Mouse (Mus musculus) MEL (cell line): ENCODE measurements around the gene Pdgfa. TPM values are rescaled to one million over a fixed set of nuclear protein-coding genes. Genes with fewer than 3 reads are reported as not detected.

ENCODE experiments used
- DNase-seq: peaks from one replicate; pipeline ENCODE4 v3.0.0; 2011; ENCODE audit warnings: low read depth, low spot score
- H3K27ac ChIP-seq: 2 replicates; pipeline ENCODE4 v1.5.1; 2012; ENCODE audit warnings: low read depth, mild to moderate bottlenecking, control low read depth, low read length, moderate library complexity; ENCODE audit not compliant: control insufficient read depth
- H3K27me3 ChIP-seq, 2 experiments: fragments of 150-350 bp in 1 of 2; sonication (generic) in 1 of 2; 2 replicates each; pipeline ENCODE4 v1.6.1; 2012; ENCODE audit warnings: low read length in 2 of 2, mild to moderate bottlenecking in 2 of 2, improper control_type of control experiment in 1 of 2, moderate library complexity in 1 of 2; ENCODE audit not compliant: insufficient read depth in 2 of 2, control insufficient read depth in 1 of 2
- H3K36me3 ChIP-seq, 2 experiments: 2 replicates each; pipeline ENCODE4 v1.6.1; 2012 to 2014; ENCODE audit warnings: low read length in 2 of 2, improper control_type of control experiment in 1 of 2, inconsistent platforms in 1 of 2, mild to moderate bottlenecking in 1 of 2; ENCODE audit not compliant: insufficient read depth in 2 of 2, control insufficient read depth in 1 of 2
- H3K4me1 ChIP-seq, 2 experiments: fragments of 150-350 bp in 1 of 2; sonication (generic) in 1 of 2; 2 replicates each; pipeline ENCODE4 v1.6.1; 2012; ENCODE audit warnings: low read length in 2 of 2, improper control_type of control experiment in 1 of 2, mild to moderate bottlenecking in 1 of 2; ENCODE audit not compliant: insufficient read depth in 2 of 2, control insufficient read depth in 1 of 2
- H3K4me3 ChIP-seq, 2 experiments: fragments of 150-350 bp in 1 of 2; sonication (generic) in 1 of 2; 2 replicates each; pipeline ENCODE4 v1.5.1; 2012; ENCODE audit warnings: low read depth in 2 of 2, low read length in 2 of 2, mild to moderate bottlenecking in 2 of 2, moderate library complexity in 2 of 2, control low read depth in 1 of 2, improper control_type of control experiment in 1 of 2; ENCODE audit not compliant: control insufficient read depth in 1 of 2, insufficient read depth in 1 of 2
- H3K79me2 ChIP-seq: 2 replicates; pipeline ENCODE4 v1.6.1; 2012; ENCODE audit warnings: mild to moderate bottlenecking, low read length, moderate library complexity; ENCODE audit not compliant: control insufficient read depth, poor library complexity, insufficient read depth
- H3K9ac ChIP-seq: 2 replicates; pipeline ENCODE4 v1.6.1; 2012; ENCODE audit warnings: low read depth, mild to moderate bottlenecking, control low read depth, low read length, moderate library complexity; ENCODE audit not compliant: control insufficient read depth, poor library complexity, severe bottlenecking
- H3K9me3 ChIP-seq: fragments of 150-350 bp; sonication (generic); replicated peaks from 2 replicates; pipeline ENCODE4 v1.6.1; 2012; ENCODE audit warnings: mild to moderate bottlenecking, low read length, improper control_type of control experiment, moderate library complexity; ENCODE audit not compliant: insufficient read depth
- BHLHE40 ChIP-seq: IDR thresholded peaks from 2 replicates; pipeline ENCODE4 v1.6.1; 2012; ENCODE audit warnings: low read depth, mild to moderate bottlenecking, inconsistent platforms, low read length, improper control_type of control experiment, borderline replicate concordance
- CHD1 ChIP-seq: IDR thresholded peaks from 2 replicates; pipeline ENCODE4 v1.6.1; 2012; ENCODE audit warnings: low read depth, mild to moderate bottlenecking, inconsistent platforms, low read length, improper control_type of control experiment
- CHD2 ChIP-seq: IDR thresholded peaks from 2 replicates; pipeline ENCODE4 v1.6.1; 2011; ENCODE audit warnings: low read length, improper control_type of control experiment
- CTCF ChIP-seq, 3 experiments: IDR thresholded peaks in 2 of 3; conservative IDR thresholded peaks in 1 of 3; 2 replicates each; pipeline ENCODE4 v1.5.1; 2011 to 2012; ENCODE audit warnings: low read length in 3 of 3, low read depth in 2 of 3, mild to moderate bottlenecking in 2 of 3, improper control_type of control experiment in 1 of 3, inconsistent platforms in 1 of 3, mixed read lengths in 1 of 3, moderate library complexity in 1 of 3; ENCODE audit not compliant: control insufficient read depth in 1 of 3, insufficient read depth in 1 of 3, poor library complexity in 1 of 3, severe bottlenecking in 1 of 3
- E2F4 ChIP-seq: IDR thresholded peaks from 2 replicates; pipeline ENCODE4 v1.6.1; 2011; ENCODE audit warnings: low read depth, low read length, improper control_type of control experiment, borderline replicate concordance
- ETS1 ChIP-seq: IDR thresholded peaks from 2 replicates; pipeline ENCODE4 v1.6.1; 2012; ENCODE audit warnings: low read depth, mild to moderate bottlenecking, inconsistent platforms, low read length, improper control_type of control experiment, moderate library complexity
- HCFC1 ChIP-seq: IDR thresholded peaks from 2 replicates; pipeline ENCODE4 v1.6.1; 2012; ENCODE audit warnings: low read depth, mild to moderate bottlenecking, inconsistent platforms, low read length, improper control_type of control experiment, moderate library complexity
- MAZ ChIP-seq: IDR thresholded peaks from 2 replicates; pipeline ENCODE4 v1.6.1; 2012; ENCODE audit warnings: low read depth, mild to moderate bottlenecking, inconsistent platforms, low read length, improper control_type of control experiment
- MEF2A ChIP-seq: IDR thresholded peaks from 2 replicates; pipeline ENCODE4 v1.6.1; 2014; ENCODE audit warnings: low read depth, mild to moderate bottlenecking, inconsistent platforms, low read length, improper control_type of control experiment; ENCODE audit not compliant: poor library complexity, insufficient replicate concordance, severe bottlenecking; ENCODE audit errors: extremely low read depth
- MYB ChIP-seq: IDR thresholded peaks from 2 replicates; pipeline ENCODE4 v1.6.1; 2011; ENCODE audit warnings: mild to moderate bottlenecking, low read depth, low read length, improper control_type of control experiment
- MYC ChIP-seq: IDR thresholded peaks from 2 replicates; pipeline ENCODE4 v1.6.1; 2011; ENCODE audit warnings: low read depth, mild to moderate bottlenecking, low read length, improper control_type of control experiment, moderate library complexity
- POLR2A ChIP-seq, 2 experiments: IDR thresholded peaks; 2 replicates each; pipeline ENCODE4 v1.6.1; 2011 to 2012; ENCODE audit warnings: low read length in 2 of 2, mild to moderate bottlenecking in 2 of 2, control low read depth in 1 of 2, improper control_type of control experiment in 1 of 2, low read depth in 1 of 2, moderate library complexity in 1 of 2; ENCODE audit not compliant: control insufficient read depth in 1 of 2, insufficient read depth in 1 of 2, poor library complexity in 1 of 2
- POLR2AphosphoS2 ChIP-seq: IDR thresholded peaks from 2 replicates; pipeline ENCODE4 v1.6.1; 2011; ENCODE audit warnings: low read length, improper control_type of control experiment
- RAD21 ChIP-seq: IDR thresholded peaks from 2 replicates; pipeline ENCODE4 v1.6.1; 2011; ENCODE audit warnings: mild to moderate bottlenecking, low read depth, low read length, improper control_type of control experiment
- SMC3 ChIP-seq: IDR thresholded peaks from 2 replicates; pipeline ENCODE4 v1.6.1; 2011; ENCODE audit warnings: low read depth, low read length, improper control_type of control experiment
- TAL1 ChIP-seq: IDR thresholded peaks from 2 replicates; pipeline ENCODE4 v1.6.1; 2012; ENCODE audit warnings: mild to moderate bottlenecking, inconsistent platforms, low read length, moderate library complexity, mixed read lengths
- TBP ChIP-seq: IDR thresholded peaks from 2 replicates; pipeline ENCODE4 v1.8.0; 2011; ENCODE audit warnings: low read depth, low read length, improper control_type of control experiment
- ZC3H11A ChIP-seq: IDR thresholded peaks from 2 replicates; pipeline ENCODE4 v1.6.1; 2012; ENCODE audit warnings: low read depth, mild to moderate bottlenecking, inconsistent platforms, low read length, improper control_type of control experiment
- ZKSCAN1 ChIP-seq: IDR thresholded peaks from 2 replicates; pipeline ENCODE4 v1.6.1; 2012; ENCODE audit warnings: low read depth, mild to moderate bottlenecking, inconsistent platforms, low read length, improper control_type of control experiment, moderate library complexity
- polyA plus RNA-seq, 2 experiments: library from polyadenylated mRNA; stranded (reverse) in 1 of 2; unstranded in 1 of 2; fragments of >175 nt in 1 of 2; fragments of >200 nt in 1 of 2; gene quantifications; 2 replicates each; pipeline versions ENCODE4 v1.2.1 to v1.2.4; 2012; ENCODE audit warnings: low replicate concordance in 2 of 2, low read depth in 1 of 2; ENCODE audit not compliant: insufficient read length in 2 of 2, insufficient read depth in 1 of 2, missing spikeins in 1 of 2
- total RNA-seq: library from RNA; depleted of rRNA; stranded (reverse); fragments of 300-350 nt; gene quantifications from 2 replicates; pipeline ENCODE4 v1.2.3, GENCODE M21; 2012

Gene Pdgfa
- total and polyA plus RNA-seq, 3 experiments, result not detected

- Histone ChIP-seq H3K4me1 (no peaks in the 10 kb centered on the region), H3K9ac (no peak overlapping the region), H3K79me2 (no peaks in the 10 kb centered on the region), H3K27me3 (no peaks in the 10 kb centered on the region), H3K27ac (no peak overlapping the region), H3K9me3 (no peaks in the 10 kb centered on the region), H3K4me3 (no peak overlapping the region), H3K36me3 (no peaks in the 10 kb centered on the region)
- TF ChIP-seq SMC3 (no peak), CTCF (IDR thresholded peaks at IDR 0.05 in 2 of 3, conservative IDR thresholded peaks at IDR 0.05 in 1 of 3; ENCODE audit: control insufficient read depth in 1 of 3, insufficient read depth in 1 of 3, low read depth in 2 of 3, low read length in 3 of 3, poor library complexity in 1 of 3, severe bottlenecking in 1 of 3) (no peak), ETS1 (no peak), RAD21 (no peak), CHD1 (no peak), CHD2 (no peak), E2F4 (no peak), MEF2A (no peak), TBP (no peak), POLR2A (IDR thresholded peaks at IDR 0.05; ENCODE audit: control insufficient read depth in 1 of 2, insufficient read depth in 1 of 2, low read depth in 1 of 2, low read length in 2 of 2, poor library complexity in 1 of 2) (no peak), ZKSCAN1 (no peak), BHLHE40 (no peak), ZC3H11A (no peak), POLR2AphosphoS2 (no peak), MYB (no peak)
- DNase-seq, result no peak
Observed at GRCm38 (mm10) chr5:138956427-138956833, 40.7 kb downstream of the Pdgfa start.

DNA sequence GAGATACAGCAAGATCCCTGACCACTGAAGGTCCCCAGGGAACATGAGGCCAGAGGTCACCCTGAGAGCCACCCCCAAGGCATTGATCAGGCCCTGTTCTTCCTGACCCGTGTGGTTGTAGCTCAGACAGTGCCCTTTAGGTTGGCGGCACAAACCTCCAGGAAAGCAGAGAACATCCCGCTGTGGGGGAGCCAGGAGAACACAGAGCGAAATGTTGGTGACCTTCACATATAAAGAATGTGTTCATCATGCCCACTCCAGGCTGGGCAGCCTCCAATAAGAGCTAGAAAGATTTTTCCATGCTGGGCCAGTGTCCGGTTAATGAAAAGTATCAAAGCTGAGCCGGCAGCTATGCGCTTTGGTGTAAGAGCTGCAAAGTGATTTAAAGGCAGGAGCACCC is 43.2 kb downstream of the Pdgfa start:
- H3K27ac ChIP-seq, result no peak overlapping the region
- no peaks in the 10 kb centered on the region for H3K27me3 ChIP-seq
- no peaks in the 10 kb centered on the region for H3K79me2 ChIP-seq
- no peaks in the 10 kb centered on the region for H3K4me1 ChIP-seq
- no peaks in the 10 kb centered on the region for H3K36me3 ChIP-seq
- TF ChIP-seq RAD21 (no peak), MAZ (no peak), MYC (no peak), TAL1 (no peak), HCFC1 (no peak), BHLHE40 (no peak)
- DNase-seq, result no peak
- H3K9ac ChIP-seq, result no peak overlapping the region
- H3K4me3 ChIP-seq, result no peak overlapping the region
- no peaks in the 10 kb centered on the region for H3K9me3 ChIP-seq
